Mouse (Mus musculus) cerebral cortex, adult 2 months (tissue): ENCODE results near the gene B430305J03Rik.

Experiments
- WGBS: fragments of 180-500 bp; shearing (Covaris S2); methylation state at CpG from one replicate; pipeline ENCODE4 v1.1.7; 2018; 5-methylcytosine and 5-hydroxymethylcytosine counted together

Gene B430305J03Rik

DNA sequence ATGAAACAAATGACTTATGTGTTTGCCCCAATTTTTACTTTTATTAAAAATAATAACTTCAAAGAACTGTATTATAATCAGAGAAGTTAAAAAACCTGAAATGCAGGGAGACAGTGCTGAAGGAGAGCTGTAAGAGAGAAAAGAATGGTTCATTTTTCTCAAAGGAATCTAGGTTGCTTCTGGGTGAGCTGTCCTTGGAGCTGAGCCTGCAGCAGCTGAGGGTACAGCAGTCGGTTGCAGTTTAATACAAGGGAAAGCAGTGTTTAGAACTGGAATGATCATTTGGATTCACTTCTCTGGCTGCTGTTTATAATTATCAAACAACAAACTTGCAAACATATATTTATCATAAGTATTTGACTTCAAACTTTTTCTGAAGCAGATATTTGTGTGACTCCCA is 16.3 kb downstream of the B430305J03Rik start:
- WGBS = 49% methylated on average over 1 of the region's 1 CpGs

DNA sequence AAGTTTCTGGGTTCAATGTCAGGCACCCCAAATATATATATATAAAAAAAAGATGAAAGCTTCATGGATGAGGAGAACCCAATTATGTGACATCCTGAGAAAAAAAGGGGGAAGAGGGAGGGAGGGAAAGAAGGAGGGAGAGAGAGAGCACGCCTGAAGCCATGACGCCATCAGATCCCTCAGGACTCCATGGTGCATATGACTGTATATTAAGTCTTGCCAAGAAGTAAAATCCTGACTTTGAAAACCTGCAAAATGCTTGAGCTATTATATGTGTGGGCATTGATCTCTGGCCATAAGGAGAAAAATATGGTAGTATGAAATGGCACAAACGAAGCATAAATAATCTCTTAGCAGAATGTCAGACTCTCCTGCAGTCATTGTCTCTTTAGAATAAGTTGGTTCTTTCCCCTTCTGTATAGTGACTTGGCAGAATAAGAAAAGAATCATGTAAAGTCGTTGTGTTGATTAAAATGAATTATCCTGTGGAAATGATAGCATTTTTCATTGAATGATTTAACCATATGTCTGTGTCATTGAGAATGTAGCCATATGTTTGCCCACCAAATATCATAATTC is 17.6 kb downstream of the B430305J03Rik start:
- WGBS = 69% methylated on average over 4 of the region's 4 CpGs

DNA sequence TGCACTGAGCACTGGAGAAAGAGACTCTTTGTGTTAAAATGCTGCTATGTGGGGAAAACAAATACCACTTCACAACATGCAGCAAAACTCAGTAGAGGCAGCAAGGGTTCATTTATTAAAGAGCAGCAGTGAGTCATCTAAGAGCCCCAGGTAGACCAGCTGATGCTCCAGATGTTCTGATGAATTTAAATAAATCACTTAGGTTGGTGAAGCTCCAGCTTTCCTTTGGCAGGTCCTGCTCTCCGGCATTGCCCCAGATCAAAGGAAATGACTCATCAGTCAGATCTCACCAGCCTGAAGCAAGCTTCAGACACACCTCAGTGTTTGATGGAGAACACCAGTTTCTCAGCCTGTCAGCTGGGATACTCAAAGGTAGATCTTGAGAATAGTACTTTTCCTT is 20.1 kb downstream of the B430305J03Rik start:
- 57% methylated on average over 1 of the region's 1 CpGs for WGBS

GRCm38 (mm10) chr3:61344031-61344430 is 21.7 kb downstream of the B430305J03Rik start:
- WGBS = 71% methylated on average over 7 of the region's 7 CpGs

GRCm38 (mm10) chr3:61340321-61340720 is 25.4 kb downstream of the B430305J03Rik start:
- 68% methylated on average over 5 of the region's 5 CpGs for WGBS

- WGBS = 86% methylated on average over 3 of the region's 3 CpGs
Measured at GRCm38 (mm10) chr3:61337230-61337629, 28.5 kb downstream of the B430305J03Rik start.

DNA sequence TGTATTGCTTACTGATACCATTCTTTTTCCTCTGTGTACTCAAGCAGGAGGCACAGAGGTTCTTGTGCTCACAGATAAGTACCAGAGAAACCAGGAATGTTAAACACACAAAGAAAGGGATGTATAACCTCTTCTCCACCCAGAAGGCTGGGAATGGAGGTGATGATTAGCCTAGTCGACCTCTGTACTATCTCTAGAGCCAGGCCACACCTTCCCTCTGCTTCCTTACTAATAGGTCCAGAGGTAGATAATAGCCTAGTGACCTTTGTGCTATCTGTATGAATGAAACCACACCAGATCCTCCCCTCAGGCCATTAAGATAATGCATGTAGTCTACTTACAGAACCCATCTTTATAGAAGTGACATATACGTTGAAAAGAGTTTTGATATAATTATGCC is 29.5 kb downstream of the B430305J03Rik start:
- WGBS = 70% methylated on average over 2 of the region's 2 CpGs

GRCm38 (mm10) chr3:61321632-61322031 is 44.1 kb downstream of the B430305J03Rik start:
- WGBS = 68% methylated on average over 6 of the region's 6 CpGs

DNA sequence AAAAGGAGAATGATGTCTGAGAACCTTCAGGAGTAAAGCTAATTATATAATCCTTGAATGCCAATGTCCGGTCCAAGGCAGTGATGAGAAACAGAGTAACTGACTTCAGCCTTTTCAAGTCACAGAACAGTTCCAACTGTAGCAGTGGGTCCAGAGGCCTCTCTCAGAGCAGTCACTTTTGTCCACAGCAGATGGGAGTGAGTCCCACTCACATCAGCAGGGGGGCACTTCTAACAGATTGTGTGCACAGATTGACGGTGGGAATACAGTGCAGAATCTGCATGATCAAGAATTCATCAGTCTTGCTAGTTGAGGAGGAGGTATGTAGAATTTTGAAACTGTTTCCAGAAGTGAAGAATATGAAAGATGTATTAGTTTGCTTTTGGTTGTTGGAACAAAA is 45.7 kb downstream of the B430305J03Rik start:
- WGBS = 52% methylated on average over 2 of the region's 2 CpGs

GRCm38 (mm10) chr3:61315002-61315401 is 50.7 kb downstream of the B430305J03Rik start:
- WGBS = 83% methylated on average over 2 of the region's 2 CpGs
